Mouse (Mus musculus) bone marrow macrophage, adult 2 months (primary cell): ENCODE data around the gene Snai3.

Experiments used
- CTCF ChIP-seq: IDR thresholded peaks from 2 replicates; pipeline ENCODE4 v1.5.1; 2012; ENCODE audit warnings: low read depth, mild to moderate bottlenecking, low read length, moderate library complexity
- POLR2A ChIP-seq: IDR thresholded peaks from 2 replicates; pipeline ENCODE4 v1.6.1; 2012; ENCODE audit warnings: mild to moderate bottlenecking, low read depth, low read length, borderline replicate concordance

GRCm38 (mm10) chr8:122436586-122437125 lies 23.9 kb downstream of the Snai3 start:
- TF ChIP-seq POLR2A, result no peak
- no peak for TF ChIP-seq CTCF
